Mouse (Mus musculus) small intestine, adult 2 months (tissue): Measurements from ENCODE around the gene Dnajc4. TPM values are rescaled to one million over a fixed set of nuclear protein-coding genes. Genes with fewer than 3 reads are reported as not detected.

Experiments used
- H3K27ac ChIP-seq: fragments of 200-500 bp; 2 replicates; pipeline ENCODE4 v1.5.1; 2012; ENCODE audit warnings: low read depth, low read length, control low read depth, inconsistent platforms; ENCODE audit not compliant: insufficient read depth
- H3K27me3 ChIP-seq: fragments of 200-500 bp; 2 replicates; pipeline ENCODE4 v1.6.1; 2012; ENCODE audit warnings: mild to moderate bottlenecking, moderate library complexity, low read length, inconsistent platforms; ENCODE audit not compliant: control insufficient read depth, insufficient read depth
- H3K36me3 ChIP-seq: fragments of 200-500 bp; 2 replicates; pipeline ENCODE4 v1.6.1; 2012; ENCODE audit warnings: mild to moderate bottlenecking, low read length, control low read depth, inconsistent platforms; ENCODE audit not compliant: control insufficient read depth, insufficient read depth
- H3K4me1 ChIP-seq: fragments of 200-500 bp; 2 replicates; pipeline ENCODE4 v1.6.1; 2012; ENCODE audit warnings: low read length, inconsistent platforms, mixed read lengths; ENCODE audit not compliant: control insufficient read depth, insufficient read depth, insufficient read length
- H3K4me3 ChIP-seq: fragments of 200-500 bp; 2 replicates; pipeline ENCODE4 v1.5.1; 2012; ENCODE audit warnings: low read depth, mild to moderate bottlenecking, control low read depth, inconsistent platforms, low read length, moderate library complexity
- CTCF ChIP-seq: fragments of 200-500 bp; IDR thresholded peaks from 2 replicates; pipeline ENCODE4 v1.5.1; 2012; ENCODE audit warnings: low read depth, mild to moderate bottlenecking, control low read depth, inconsistent platforms, low read length, moderate library complexity, mixed read lengths; ENCODE audit not compliant: insufficient replicate concordance, insufficient read length; ENCODE audit errors: extremely low read depth
- POLR2A ChIP-seq: fragments of 200-500 bp; IDR thresholded peaks from 2 replicates; pipeline ENCODE4 v1.6.1; 2012; ENCODE audit warnings: low read depth, mild to moderate bottlenecking, control low read depth, inconsistent platforms, low read length, moderate library complexity
- WGBS: fragments of 180-500 bp; shearing (Covaris S2); methylation state at CpG from one replicate; pipeline ENCODE4 v1.1.7; 2018; 5-methylcytosine and 5-hydroxymethylcytosine counted together
- polyA plus RNA-seq: library from polyadenylated mRNA; depleted of rRNA; stranded (reverse); fragments of >200 nt; gene quantifications from 2 replicates; pipeline ENCODE4 v1.2.3, GENCODE M21; 2012

Gene Dnajc4
- polyA plus RNA-seq, 1 experiment = 53.4 TPM

- no peaks in the 10 kb centered on the region for H3K27me3 ChIP-seq
- under 1% methylated on average over 59 of the region's 59 CpGs for WGBS
- peak overlapping the region; percentile 67 for H3K4me3 ChIP-seq
- peaks cover 11% of the 10 kb centered on the region for H3K36me3 ChIP-seq
- H3K27ac ChIP-seq = peak overlapping the region; percentile 81
- peaks cover 15% of the 10 kb centered on the region for H3K4me1 ChIP-seq
- TF ChIP-seq POLR2A (no peak; the same call in 1 of the 2 replicates), CTCF (peak; percentile 89)
Observed at GRCm38 (mm10) chr19:6979486-6980380, 12.6 kb downstream of the Dnajc4 start.

GRCm38 (mm10) chr19:6979001-6979479, 13.3 kb downstream of the Dnajc4 start:
- 6% methylated on average over 11 of the region's 11 CpGs for WGBS
- Histone ChIP-seq H3K4me3 (peak overlapping the region; percentile 67), H3K36me3 (peaks cover 11% of the 10 kb centered on the region), H3K4me1 (peaks cover 16% of the 10 kb centered on the region), H3K27me3 (no peaks in the 10 kb centered on the region), H3K27ac (peak overlapping the region; percentile 45)
- TF ChIP-seq POLR2A = no peak
- no peak for TF ChIP-seq CTCF

- TF ChIP-seq POLR2A (no peak), CTCF (no peak)
- 26% methylated on average over 3 of the region's 3 CpGs for WGBS
- H3K4me1 ChIP-seq = peaks cover 18% of the 10 kb centered on the region
- H3K36me3 ChIP-seq = peaks cover 11% of the 10 kb centered on the region
- H3K27ac ChIP-seq = peak overlapping the region; percentile 45
- H3K27me3 ChIP-seq = no peaks in the 10 kb centered on the region
- no peak overlapping the region for H3K4me3 ChIP-seq
Observed at GRCm38 (mm10) chr19:6978639-6978974, 13.8 kb downstream of the Dnajc4 start.

- H3K27ac ChIP-seq = peak overlapping the region; percentile 45
- 82% methylated on average over 13 of the region's 13 CpGs for WGBS
- H3K4me1 ChIP-seq = peaks cover 18% of the 10 kb centered on the region
- TF ChIP-seq CTCF (no peak), POLR2A (no peak)
- H3K36me3 ChIP-seq = peaks cover 11% of the 10 kb centered on the region
- no peak overlapping the region for H3K4me3 ChIP-seq
- H3K27me3 ChIP-seq = no peaks in the 10 kb centered on the region
Observed at GRCm38 (mm10) chr19:6977759-6978638, 14.4 kb downstream of the Dnajc4 start.

GRCm38 (mm10) chr19:6975537-6976521, 16.5 kb downstream of the Dnajc4 start, which contains the start of gene Plcb3:
Gene Plcb3 (minus strand): TSS chr19:6976470.
- TF ChIP-seq CTCF = peak; percentile 7; the same call in 1 of the 2 replicates
- TF ChIP-seq POLR2A = 0 out of 2 replicates have a peak, but pooled peaks have one; percentile 45
- Histone ChIP-seq H3K27ac (peak within 1 kb of the TSS; percentile 70), H3K4me1 (peaks cover 23% of the 10 kb centered on the region), H3K4me3 (peak within 1 kb of the TSS; percentile 69), H3K27me3 (no peaks in the 10 kb centered on the region), H3K36me3 (peaks cover 11% of the 10 kb centered on the region)
- under 1% methylated on average over 16 of the region's 16 CpGs for WGBS
